Mouse (Mus musculus) liver, embryonic 14.5 days (tissue): ENCODE data around the gene Cap1.

Experiments
- CTCF ChIP-seq: IDR thresholded peaks from 2 replicates; pipeline ENCODE4 v1.5.1; 2016; ENCODE audit warnings: antibody characterized with exemption, low read depth, control low read depth
- EP300 ChIP-seq: IDR thresholded peaks from 2 replicates; pipeline ENCODE4 v1.6.1; 2016; ENCODE audit warnings: antibody characterized with exemption, low read depth

DNA sequence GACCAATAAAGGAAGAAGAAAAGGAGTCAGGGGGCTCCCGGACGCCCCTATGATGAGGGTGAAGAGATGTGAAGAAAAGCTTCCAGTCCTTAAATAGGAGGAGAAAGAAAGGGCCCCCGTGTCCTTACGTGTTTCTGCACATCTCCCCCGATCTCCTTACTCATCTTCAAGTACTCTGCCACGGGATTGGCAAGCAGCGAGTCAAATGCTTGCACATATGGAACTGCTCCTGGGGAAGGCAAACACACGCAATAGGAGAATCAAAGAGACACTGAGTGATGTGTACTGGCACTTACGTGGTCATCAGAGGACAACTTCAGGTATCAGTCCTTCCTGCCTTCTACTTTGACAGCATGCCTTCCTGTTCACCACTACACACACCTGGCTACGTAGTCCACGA is 14.6 kb downstream of the Cap1 start:
- TF ChIP-seq CTCF = no peak
- TF ChIP-seq EP300 = no peak
